Mouse (Mus musculus): ENCODE data around the gene 1110059G10Rik. TPM values are rescaled to one million over a fixed set of nuclear protein-coding genes. Genes with fewer than 3 reads are reported as not detected.

Gene 1110059G10Rik
- polyA plus RNA-seq (2012; rRNA removed), result 0.22 and 1.5 TPM in 2 replicates

DNA sequence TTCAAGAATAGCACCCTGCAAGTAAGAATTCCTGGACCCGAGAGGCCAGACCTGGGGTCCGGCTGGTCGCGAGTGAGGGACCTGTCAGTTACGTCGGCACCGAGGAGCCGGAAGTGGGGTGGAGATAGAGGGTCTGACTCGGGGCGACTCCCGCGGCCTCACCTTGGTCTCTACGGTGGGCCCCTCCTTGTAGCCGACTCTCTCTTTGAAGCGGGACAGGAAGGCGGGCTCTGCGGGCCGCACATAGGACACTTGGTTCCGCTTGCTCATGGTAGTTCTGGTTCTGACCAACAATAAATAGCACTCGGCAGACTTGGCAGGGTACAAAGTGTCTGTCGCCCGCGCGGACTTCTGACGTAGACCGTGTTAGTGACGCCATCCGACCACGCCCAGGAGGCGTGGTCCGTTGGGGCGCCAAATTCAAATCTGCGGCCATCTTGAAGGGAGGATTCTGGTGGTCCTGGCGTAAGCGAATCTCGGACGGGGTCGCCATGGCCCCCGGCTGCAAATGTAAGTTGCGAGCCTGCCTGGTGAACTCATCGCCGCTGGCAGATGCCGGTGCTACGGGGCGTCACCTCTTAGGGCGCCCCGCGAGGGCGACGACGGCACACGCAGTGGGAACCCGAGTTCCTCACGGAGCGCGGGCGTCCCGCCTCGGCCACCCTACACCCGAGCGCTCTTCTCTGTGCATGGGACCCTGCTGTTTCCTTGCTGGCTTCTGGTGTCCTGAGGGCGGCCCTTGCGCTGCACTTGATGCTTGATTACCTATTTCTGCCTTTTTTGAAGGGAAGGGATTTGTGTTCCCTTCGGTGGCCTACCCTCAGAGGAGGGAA, at the start of gene 1110059G10Rik, which contains the start of gene Kif15:
Gene 1110059G10Rik (minus strand): TSS at position 358 of the 833 bp plus-strand sequence.
Gene Kif15 (plus strand): TSS at position 404 of the 833 bp plus-strand sequence.
- H3K27ac ChIP-seq (ENCODE audit: insufficient read depth, low read depth, low read length), result peak within 1 kb of the TSS; percentile 71

DNA sequence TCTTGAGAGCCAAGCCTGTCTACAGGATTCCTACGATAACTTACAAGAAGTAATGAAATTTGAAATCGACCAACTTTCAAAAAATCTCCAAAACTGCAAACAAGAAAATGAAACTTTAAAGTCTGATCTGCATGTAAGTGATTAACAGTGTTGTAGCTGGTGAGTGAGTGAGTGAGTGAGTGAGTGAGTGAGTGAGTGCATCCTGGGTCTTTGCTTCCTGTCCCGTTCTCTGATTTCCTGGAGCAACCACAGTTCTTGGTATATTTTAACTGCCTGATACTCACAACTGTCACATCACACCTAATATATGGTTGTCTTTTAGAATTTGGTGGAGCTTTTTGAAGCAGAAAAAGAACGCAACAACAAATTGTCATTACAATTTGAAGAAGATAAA, 48.4 kb upstream of the 1110059G10Rik start:
- peaks cover 16% of the 10 kb centered on the region for H3K36me3 ChIP-seq (ENCODE audit: control insufficient read depth, insufficient read depth, low read length)
- WGBS, result 91% methylated on average over 4 of the region's 4 CpGs
- H3K4me3 ChIP-seq (ENCODE audit: low read depth, low read length), result no peak overlapping the region
- no peak for TF ChIP-seq POLR2A (IDR thresholded peaks at IDR 0.05; ENCODE audit: low read depth, low read length)
- no peak for TF ChIP-seq CTCF (IDR thresholded peaks at IDR 0.05; ENCODE audit: extremely low read depth, insufficient read length, insufficient replicate concordance, low read depth, low read length)
- no peaks in the 10 kb centered on the region for H3K4me1 ChIP-seq (ENCODE audit: control insufficient read depth, insufficient read depth, insufficient read length, low read length)
- no peak overlapping the region for H3K27ac ChIP-seq (ENCODE audit: insufficient read depth, low read depth, low read length)
- H3K27me3 ChIP-seq (ENCODE audit: control insufficient read depth, insufficient read depth, low read length), result no peaks in the 10 kb centered on the region

More for the DNA sequence above, at the start of gene 1110059G10Rik, which contains the start of gene Kif15:
- peak within 1 kb of the TSS; percentile 87 for H3K4me3 ChIP-seq (ENCODE audit: low read depth, low read length)
- WGBS, result under 1% methylated on average over 64 of the region's 64 CpGs
- H3K27me3 ChIP-seq (ENCODE audit: control insufficient read depth, insufficient read depth, low read length), result no peaks in the 10 kb centered on the region
- TF ChIP-seq POLR2A (IDR thresholded peaks at IDR 0.05; ENCODE audit: low read depth, low read length), result peak; percentile 50; the same call in 1 of the 2 replicates
- 0 out of 2 replicates have a peak, but pooled peaks have one; percentile 24 for TF ChIP-seq CTCF (IDR thresholded peaks at IDR 0.05; ENCODE audit: extremely low read depth, insufficient read length, insufficient replicate concordance, low read depth, low read length)
- peaks cover 8% of the 10 kb centered on the region; the same call in 1 of the 2 replicates for H3K4me1 ChIP-seq (ENCODE audit: control insufficient read depth, insufficient read depth, insufficient read length, low read length)
- H3K36me3 ChIP-seq (ENCODE audit: control insufficient read depth, insufficient read depth, low read length), result peaks cover 11% of the 10 kb centered on the region

DNA sequence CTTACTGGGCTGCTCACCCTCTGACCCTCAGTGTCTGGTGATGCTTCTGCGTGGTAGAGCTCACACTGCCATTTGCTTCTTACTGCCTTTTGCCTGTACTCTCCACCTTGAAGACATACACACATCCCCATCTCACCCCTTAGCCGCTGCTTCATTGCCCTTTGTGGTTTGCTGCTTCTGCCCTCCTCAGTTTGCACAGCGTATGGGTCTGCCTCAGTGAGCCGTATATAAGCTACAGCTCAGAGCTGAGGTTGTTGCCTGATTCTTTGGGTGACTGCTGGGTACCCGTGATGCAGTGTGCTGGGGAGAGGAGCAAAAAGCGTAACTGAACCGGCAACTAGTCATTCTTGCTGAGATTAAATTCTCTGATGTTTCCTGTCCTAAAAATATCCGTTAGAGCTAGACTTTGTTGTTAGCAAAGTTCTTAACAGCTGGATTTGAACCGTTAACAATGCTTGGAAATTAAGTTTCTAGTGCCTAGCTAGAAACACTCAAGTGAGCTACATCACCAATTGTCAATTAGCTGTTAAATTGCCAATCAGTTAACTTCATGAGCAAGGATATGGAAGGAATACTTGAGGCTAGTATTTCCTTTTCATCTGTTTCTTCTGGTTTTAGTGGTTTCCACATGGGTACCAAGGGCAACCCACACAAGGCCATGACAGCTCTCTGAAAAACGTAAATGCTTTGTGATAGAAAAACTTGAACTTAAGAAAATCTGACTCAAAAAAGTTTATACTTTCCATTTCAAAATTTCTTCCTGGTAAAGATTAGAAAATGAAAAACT, 47.8 kb upstream of the 1110059G10Rik start:
- H3K27ac ChIP-seq (ENCODE audit: insufficient read depth, low read depth, low read length), result no peak overlapping the region
- H3K4me1 ChIP-seq (ENCODE audit: control insufficient read depth, insufficient read depth, insufficient read length, low read length), result no peaks in the 10 kb centered on the region
- no peak overlapping the region for H3K4me3 ChIP-seq (ENCODE audit: low read depth, low read length)
- H3K27me3 ChIP-seq (ENCODE audit: control insufficient read depth, insufficient read depth, low read length), result no peaks in the 10 kb centered on the region
- peaks cover 13% of the 10 kb centered on the region for H3K36me3 ChIP-seq (ENCODE audit: control insufficient read depth, insufficient read depth, low read length)
- WGBS, result 88% methylated on average over 10 of the region's 10 CpGs
- no peak for TF ChIP-seq POLR2A (IDR thresholded peaks at IDR 0.05; ENCODE audit: low read depth, low read length)
- TF ChIP-seq CTCF (IDR thresholded peaks at IDR 0.05; ENCODE audit: extremely low read depth, insufficient read length, insufficient replicate concordance, low read depth, low read length), result no peak

DNA sequence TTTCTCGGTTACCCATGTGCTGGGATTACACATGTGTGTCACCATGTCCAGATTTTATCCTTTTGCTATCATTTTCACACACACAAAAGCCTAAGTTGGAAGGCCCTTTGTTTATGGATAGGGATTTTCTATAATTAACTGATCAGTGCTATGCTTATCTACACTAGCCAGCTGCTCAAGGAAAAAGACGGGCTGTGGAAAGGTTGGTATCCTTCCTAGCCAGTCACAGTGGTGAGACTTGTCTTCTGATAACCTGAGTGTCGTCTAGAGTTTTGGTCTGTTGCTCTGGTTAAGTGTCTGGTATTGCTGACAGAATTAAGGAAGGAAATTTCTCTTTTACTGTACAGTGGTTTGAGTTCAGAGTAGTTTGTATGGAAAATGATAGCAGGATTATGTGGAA, 21.9 kb downstream of the 1110059G10Rik start:
- Histone ChIP-seq H3K36me3 (ENCODE audit: control insufficient read depth, insufficient read depth, low read length) (peaks cover 9% of the 10 kb centered on the region), H3K27ac (ENCODE audit: insufficient read depth, low read depth, low read length) (no peak overlapping the region), H3K4me1 (ENCODE audit: control insufficient read depth, insufficient read depth, insufficient read length, low read length) (no peaks in the 10 kb centered on the region), H3K4me3 (ENCODE audit: low read depth, low read length) (no peak overlapping the region), H3K27me3 (ENCODE audit: control insufficient read depth, insufficient read depth, low read length) (no peaks in the 10 kb centered on the region)
- 89% methylated on average over 3 of the region's 3 CpGs for WGBS
- no peak for TF ChIP-seq POLR2A (IDR thresholded peaks at IDR 0.05; ENCODE audit: low read depth, low read length)
- TF ChIP-seq CTCF (IDR thresholded peaks at IDR 0.05; ENCODE audit: extremely low read depth, insufficient read length, insufficient replicate concordance, low read depth, low read length), result no peak

DNA sequence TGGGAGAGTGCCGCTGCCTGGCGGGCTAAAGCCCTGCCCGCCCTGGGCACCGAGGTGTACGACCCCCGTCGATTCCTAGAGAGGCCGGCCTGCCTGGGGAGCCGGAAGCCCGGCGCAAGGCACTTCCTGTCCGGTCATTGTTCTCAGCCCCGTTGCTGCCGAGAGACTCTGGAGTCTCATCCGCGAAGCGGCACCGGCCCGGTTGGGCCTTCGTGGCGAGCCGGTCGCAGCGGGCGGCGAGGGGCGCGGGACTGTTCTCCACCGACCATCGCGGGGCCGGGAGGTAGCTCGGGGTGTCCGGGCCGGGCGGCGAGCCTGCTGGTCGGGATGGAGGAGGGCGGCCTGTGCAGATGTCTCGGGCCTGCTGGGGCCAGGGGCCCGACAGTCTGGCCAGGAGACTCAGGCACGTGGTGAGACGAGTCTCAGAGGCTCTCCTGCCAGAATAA, 27.8 kb downstream of the 1110059G10Rik start, which contains the start of gene Zfp105:
Gene Zfp105 (plus strand): TSS at position 137 of the 446 bp plus-strand sequence.
- Histone ChIP-seq H3K36me3 (ENCODE audit: control insufficient read depth, insufficient read depth, low read length) (peaks cover 5% of the 10 kb centered on the region), H3K27me3 (ENCODE audit: control insufficient read depth, insufficient read depth, low read length) (peaks cover 5% of the 10 kb centered on the region; the same call in 1 of the 2 replicates), H3K4me1 (ENCODE audit: control insufficient read depth, insufficient read depth, insufficient read length, low read length) (peaks cover 4% of the 10 kb centered on the region; the same call in 1 of the 2 replicates), H3K27ac (ENCODE audit: insufficient read depth, low read depth, low read length) (no peak within 1 kb of the TSS), H3K4me3 (ENCODE audit: low read depth, low read length) (peak within 1 kb of the TSS; percentile 95)
- TF ChIP-seq CTCF (IDR thresholded peaks at IDR 0.05; ENCODE audit: extremely low read depth, insufficient read length, insufficient replicate concordance, low read depth, low read length), result no peak
- no peak for TF ChIP-seq POLR2A (IDR thresholded peaks at IDR 0.05; ENCODE audit: low read depth, low read length)
- 3% methylated on average over 43 of the region's 43 CpGs for WGBS

DNA sequence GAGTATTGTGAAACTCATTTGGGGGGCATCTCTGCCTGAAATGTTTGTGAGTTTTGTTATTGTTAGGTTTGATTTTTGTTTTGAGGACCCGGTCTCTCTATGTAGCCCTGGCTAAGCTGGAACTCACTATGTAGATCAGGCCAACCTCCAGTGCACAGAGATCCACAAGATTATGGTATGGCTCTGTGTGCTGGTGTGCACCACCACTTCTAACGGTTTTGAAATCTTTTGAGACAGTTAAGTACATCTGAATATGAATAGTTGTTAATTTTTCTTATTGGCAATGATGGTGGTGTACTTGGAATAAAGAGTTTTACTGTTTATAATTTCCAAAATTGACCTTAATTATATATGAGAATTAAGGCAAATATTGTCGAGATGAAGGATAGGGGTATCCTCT, 28.4 kb downstream of the 1110059G10Rik start:
- Histone ChIP-seq H3K27me3 (ENCODE audit: control insufficient read depth, insufficient read depth, low read length) (peaks cover 5% of the 10 kb centered on the region; the same call in 1 of the 2 replicates), H3K4me1 (ENCODE audit: control insufficient read depth, insufficient read depth, insufficient read length, low read length) (peaks cover 4% of the 10 kb centered on the region; the same call in 1 of the 2 replicates), H3K27ac (ENCODE audit: insufficient read depth, low read depth, low read length) (no peak overlapping the region), H3K4me3 (ENCODE audit: low read depth, low read length) (0 out of 2 replicates have a peak overlapping the region, but pooled peaks have one; percentile 95), H3K36me3 (ENCODE audit: control insufficient read depth, insufficient read depth, low read length) (peaks cover 4% of the 10 kb centered on the region; the same call in 1 of the 2 replicates)
- TF ChIP-seq POLR2A (IDR thresholded peaks at IDR 0.05; ENCODE audit: low read depth, low read length) (no peak), CTCF (IDR thresholded peaks at IDR 0.05; ENCODE audit: extremely low read depth, insufficient read length, insufficient replicate concordance, low read depth, low read length) (no peak)
- 50% methylated on average over 3 of the region's 3 CpGs for WGBS
